Mouse (Mus musculus) urinary bladder, adult 2 months (tissue): ENCODE results near the gene Hoxb8. TPM values are rescaled to one million over a fixed set of nuclear protein-coding genes. Genes with fewer than 3 reads are reported as not detected.

Source experiments
- DNase-seq: peaks from one replicate; pipeline ENCODE4 v3.0.0; 2022; ENCODE audit warnings: low spot score
- polyA plus RNA-seq: library from polyadenylated mRNA; depleted of rRNA; stranded (reverse); fragments of >200 nt; gene quantifications from 2 replicates; pipeline ENCODE4 v1.2.3, GENCODE M21; 2012

Hoxb8 gene
- polyA plus RNA-seq, 1 experiment = 12.0 TPM

- DNase-seq = no peak
Measured at GRCm38 (mm10) chr11:96285771-96286738, 4.3 kb downstream of the Hoxb8 start, which contains the start of gene Hoxb7. Gene Hoxb7, plus strand, starts transcription at chr11:96286623.

DNA sequence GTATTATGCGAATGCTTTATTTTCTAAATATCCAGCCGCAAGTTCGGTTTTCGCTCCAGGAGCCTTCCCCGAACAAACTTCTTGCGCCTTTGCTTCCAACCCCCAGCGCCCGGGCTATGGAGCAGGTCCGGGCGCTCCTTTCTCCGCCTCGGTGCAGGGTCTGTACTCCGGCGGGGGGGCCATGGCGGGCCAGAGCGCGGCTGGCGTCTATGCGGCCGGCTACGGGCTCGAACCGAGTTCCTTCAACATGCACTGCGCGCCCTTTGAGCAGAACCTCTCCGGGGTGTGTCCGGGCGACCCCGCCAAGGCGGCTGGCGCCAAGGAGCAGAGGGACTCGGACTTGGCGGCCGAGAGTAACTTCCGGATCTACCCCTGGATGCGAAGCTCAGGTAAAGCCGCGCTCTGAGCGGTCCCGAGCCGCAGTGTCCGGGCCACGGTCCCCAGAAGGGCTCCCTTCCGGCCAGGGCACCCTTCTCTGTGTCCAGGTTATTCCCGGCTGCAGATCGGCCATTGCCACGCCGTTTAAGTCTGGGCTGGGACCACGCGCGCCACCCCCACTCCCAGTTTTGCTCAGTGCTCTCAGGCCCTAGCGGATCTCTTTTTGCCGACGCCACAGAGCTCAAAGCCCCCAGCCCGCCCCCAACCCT, 5.2 kb downstream of the Hoxb8 start:
- peak; percentile 63 for DNase-seq

DNA sequence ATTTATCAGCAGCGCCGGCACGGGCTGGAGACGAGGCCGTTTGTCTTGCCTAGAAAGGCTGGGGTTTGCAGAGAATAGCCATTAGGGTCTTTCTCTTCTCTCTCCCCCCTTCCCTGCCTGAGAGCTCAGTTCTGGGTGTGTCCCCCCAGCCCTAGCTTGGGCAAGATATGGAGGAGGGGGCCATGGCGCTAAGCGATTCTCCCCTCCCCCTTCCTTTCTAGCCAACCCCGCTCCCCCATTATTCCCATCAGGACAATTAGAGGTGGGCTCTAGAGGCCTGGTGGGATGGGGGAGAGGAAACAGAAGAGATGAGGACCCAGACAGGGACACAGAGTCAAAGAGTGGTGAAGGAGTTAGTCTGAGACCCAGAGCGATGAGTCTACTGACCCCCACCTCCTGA, 5.7 kb downstream of the Hoxb8 start:
- DNase-seq = no peak

DNA sequence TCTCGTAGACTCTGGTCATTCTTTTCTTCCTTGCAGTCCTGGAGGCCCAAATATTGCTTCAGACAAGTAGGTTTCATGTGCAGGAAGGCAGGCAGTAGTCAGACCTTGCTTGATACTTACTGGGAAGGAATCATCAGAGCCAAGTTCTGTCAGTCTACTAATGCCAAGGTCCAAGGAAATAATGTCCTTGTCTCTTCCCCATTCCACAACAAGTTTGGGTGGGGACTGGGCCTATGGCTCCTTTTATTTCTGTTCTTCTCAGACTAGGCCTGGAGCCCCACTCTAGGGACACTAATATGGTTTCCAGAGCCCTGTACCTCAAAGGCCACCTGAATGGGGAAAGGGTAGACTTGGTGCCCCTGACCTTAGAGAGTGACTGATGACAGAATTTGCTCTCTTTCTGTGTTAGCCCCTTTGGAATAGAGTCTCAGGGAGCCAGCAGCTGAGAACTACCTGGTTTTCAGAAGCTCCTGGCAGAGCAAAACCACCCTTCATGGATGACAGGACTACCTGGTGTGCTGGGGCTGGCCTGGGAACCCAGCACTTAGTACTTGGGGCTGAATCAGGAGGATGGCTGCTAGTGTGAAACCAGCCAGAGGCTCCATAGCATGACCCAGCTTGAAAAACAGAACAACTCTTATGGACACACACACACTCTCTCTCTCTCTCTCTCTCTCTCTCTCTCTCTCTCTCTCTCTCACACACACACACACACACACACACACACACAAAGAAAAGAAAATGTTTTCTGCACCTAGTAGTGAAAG, 6.9 kb downstream of the Hoxb8 start:
- no peak for DNase-seq

GRCm38 (mm10) chr11:96289293-96289692, 7.6 kb downstream of the Hoxb8 start:
- no peak for DNase-seq

- no peak for DNase-seq
Measured at GRCm38 (mm10) chr11:96289837-96290236, 8.1 kb downstream of the Hoxb8 start.

- DNase-seq = no peak
Measured at GRCm38 (mm10) chr11:96290705-96291355, 9.1 kb downstream of the Hoxb8 start.

DNA sequence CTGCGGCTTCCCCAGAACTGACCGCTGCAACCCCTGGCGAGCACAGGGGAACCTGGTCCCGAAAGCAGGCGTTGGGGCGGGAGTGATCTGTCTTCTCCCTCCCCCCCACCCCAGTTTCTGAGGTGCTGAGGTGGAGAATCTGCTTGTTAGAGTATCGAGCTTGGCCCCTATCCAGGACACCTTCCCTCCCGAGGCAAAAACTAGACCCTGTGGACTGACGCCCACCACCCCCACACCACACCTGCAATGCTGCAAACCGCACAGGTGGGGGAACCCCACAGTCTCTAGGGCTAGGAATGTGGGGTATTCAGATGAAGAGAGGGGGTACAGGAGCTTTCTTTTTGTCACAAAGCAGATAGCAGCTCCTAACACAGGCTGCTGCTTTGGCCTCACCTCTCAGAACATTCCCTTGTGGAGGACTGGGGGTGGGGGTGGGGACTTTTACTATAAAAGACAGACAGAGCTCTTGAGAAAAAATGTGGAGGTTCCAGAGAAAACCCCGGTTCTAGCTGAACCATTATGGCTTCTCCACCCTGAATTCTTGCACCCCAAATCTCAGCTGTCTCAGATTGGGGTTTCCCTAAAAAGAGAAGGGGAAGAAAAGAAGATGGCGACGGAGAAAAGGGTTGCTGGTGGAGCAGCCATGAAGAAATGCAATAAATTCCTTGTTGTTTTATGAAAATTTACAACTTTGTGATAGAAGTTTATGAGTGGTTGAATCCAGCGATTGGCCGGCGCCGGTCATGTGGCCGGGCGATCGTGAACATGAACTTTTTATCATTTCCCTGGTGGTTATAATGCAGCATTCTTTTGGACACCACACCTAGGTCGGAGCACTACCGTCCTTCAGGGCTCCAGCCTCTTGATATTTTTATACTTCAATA, 10.2 kb downstream of the Hoxb8 start, which contains the start of gene Hoxb6:
Gene Hoxb6 (plus strand): TSS at position 796 of the 884 bp plus-strand sequence.
- DNase-seq = no peak

GRCm38 (mm10) chr11:96292565-96293301, 11.0 kb downstream of the Hoxb8 start:
- DNase-seq = no peak

GRCm38 (mm10) chr11:96293302-96293921, 11.7 kb downstream of the Hoxb8 start:
- DNase-seq = no peak

GRCm38 (mm10) chr11:96294245-96295091, 12.8 kb downstream of the Hoxb8 start:
- no peak for DNase-seq

DNA sequence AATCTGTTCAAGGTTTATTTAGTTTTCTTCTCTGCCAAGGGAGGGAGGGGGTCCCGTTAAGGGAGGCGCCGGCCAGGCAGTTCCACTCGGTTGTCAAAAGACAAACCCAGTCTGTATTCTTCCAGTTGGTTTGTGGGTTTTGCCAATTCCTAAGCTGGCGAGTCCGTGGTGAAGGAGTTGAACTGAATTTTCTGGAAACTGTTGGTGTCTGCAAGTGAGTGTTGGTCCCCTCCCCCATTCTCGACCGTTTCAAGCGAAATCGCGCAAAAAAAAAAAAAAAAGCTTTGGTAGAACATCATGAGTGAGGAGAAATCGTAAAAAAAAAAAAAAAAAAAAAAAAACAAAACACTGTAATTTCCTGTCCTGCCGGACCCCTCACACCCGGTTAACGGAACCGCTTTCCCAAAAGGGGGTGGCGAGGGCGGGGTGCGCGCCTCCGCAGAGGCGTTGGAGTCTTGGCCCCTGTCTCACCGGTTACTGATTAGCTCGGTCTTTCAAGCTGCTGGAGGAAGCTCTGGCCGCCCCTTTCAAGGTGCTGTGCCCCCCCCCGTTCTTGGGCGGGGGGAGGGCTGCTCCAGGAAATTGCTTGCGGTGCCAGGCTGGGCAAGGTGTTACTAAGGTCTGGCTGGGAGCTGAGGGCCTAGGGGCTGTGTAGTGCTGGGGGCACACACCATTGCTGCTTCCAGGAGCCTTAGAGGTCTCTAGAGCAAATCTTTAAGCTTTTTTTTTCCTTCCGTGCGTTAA, 13.6 kb downstream of the Hoxb8 start:
- no peak for DNase-seq

DNA sequence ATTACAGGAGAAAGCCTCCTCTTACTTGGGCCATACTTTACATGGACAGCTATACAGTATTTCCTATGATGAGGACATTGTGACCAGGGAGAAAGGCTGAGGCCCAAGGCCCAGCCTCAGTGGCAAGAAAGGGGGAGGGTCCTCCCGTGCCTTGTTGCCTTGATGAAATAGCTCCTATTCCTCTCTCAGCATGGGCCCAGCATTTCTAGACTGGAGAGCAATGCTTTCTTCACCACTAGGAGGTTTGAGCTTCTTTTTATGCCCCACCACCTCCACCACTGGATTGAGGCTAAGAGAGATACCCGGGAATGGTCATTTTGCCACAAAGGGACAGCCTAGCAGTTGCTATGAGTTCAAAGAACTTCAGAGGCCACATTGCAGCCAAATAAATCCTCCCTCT, 15.3 kb downstream of the Hoxb8 start:
- no peak for DNase-seq

DNA sequence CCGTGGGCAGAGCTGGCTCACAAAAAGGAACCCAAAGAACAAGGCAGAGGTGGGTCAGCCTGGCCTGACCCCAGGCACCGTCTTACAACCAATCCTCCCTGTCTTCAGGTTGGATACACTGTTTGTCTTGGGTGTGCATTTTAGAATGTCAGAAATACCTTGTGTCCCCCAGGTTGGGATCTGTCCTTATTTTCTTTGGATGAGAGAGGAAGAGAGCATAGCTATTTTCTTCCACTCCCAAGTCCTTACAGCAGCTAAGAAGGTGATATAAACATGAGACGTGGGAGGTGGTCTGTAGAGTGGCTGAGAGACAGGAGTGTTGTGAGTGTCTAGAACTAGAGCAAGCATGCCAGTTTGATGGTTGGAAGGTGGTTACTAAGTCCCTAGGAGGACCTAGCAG, 15.7 kb downstream of the Hoxb8 start:
- DNase-seq = no peak

GRCm38 (mm10) chr11:96297968-96298635, 16.4 kb downstream of the Hoxb8 start:
- no peak for DNase-seq

DNA sequence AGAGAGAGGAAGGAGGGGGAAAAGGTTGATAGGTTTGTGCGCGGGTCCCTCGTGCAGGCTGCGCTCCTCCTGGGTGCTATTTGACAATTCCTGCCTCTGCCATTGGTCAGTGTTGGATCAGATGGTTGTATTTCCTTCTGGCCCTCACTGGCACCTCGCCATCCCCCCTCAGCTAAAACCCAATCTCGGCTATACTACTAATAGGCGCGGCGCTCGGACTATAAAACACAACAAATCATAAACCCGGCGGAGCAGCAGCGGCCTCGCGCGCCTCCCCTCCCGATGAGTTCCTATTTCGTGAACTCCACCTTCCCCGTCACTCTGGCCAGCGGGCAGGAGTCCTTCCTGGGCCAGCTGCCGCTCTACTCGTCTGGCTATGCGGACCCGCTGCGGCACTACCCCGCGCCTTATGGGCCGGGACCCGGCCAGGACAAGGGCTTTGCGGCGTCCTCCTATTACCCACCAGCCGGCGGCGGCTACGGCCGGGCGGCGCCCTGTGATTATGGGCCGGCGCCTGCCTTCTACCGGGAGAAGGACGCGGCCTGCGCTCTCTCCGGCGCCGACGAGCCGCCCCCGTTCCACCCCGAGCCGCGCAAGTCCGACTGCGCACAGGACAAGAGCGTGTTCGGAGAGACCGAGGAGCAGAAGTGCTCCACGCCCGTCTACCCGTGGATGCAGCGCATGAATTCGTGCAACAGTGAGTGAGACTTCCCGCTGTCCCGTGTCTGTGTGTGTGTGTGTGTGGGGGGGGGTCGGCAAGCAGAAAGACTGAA, 17.4 kb downstream of the Hoxb8 start:
- peak; percentile 61 for DNase-seq
